Mouse (Mus musculus): ENCODE measurements at regions not wholly inside any gene's neighbourhood (a gene's known extent, or its start where the extent isn't known, plus 50 kb on each side); places are given as distances from the start of the nearest gene placed in this dataset.
A peak's percentile ranks its signal among the peaks of the same experiment; 100 is the strongest.

GRCm38 (mm10) chr7:65772845-65773244 is 81.9 kb downstream of the Tm2d3 start:
- DNase-seq (ENCODE audit: low spot score) = no peak

DNA sequence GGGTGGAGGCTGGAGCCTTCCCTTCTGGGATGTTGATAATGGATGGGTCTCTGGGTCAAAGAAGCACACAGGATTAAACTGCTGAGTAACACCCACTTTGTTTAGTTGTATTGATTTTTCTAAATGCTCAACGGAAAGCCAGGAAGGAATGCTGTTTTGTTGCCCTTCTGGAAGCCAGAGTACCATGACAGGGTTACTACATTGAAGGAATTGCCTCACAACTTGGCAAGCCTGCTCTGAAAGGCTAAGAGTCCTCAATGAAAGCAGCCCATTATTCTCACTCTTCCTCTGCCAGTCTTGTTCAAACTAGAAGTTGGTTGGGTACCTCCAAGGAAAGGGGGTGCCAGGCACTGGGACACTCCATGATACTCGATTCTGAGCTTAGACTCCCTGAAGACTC is 83.0 kb downstream of the Tm2d3 start:
- DNase-seq (ENCODE audit: low spot score) = no peak

GRCm38 (mm10) chr7:65774388-65775015 is 83.5 kb downstream of the Tm2d3 start:
- no peak for DNase-seq (ENCODE audit: low spot score)

DNA sequence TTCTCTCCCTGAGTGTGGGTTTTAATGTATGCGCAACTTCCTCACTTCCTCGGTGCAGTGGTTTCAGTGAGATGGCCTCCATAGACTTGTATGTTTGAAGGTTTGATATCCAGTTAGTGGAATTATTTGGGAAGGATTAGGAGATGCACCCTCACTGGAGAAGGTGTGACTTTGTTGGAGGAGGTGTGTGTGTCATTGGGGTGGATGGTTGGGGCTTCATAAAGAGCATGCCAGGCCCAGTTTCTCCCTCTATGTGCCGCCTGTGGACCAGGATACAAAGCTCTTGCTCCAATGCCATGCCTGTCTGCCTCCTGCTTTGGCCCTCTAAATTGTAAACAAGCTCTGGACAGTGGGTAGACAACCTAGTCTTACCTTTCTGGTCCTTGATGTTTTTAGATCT is 84.0 kb downstream of the Tm2d3 start:
- DNase-seq (ENCODE audit: low spot score) = no peak

DNA sequence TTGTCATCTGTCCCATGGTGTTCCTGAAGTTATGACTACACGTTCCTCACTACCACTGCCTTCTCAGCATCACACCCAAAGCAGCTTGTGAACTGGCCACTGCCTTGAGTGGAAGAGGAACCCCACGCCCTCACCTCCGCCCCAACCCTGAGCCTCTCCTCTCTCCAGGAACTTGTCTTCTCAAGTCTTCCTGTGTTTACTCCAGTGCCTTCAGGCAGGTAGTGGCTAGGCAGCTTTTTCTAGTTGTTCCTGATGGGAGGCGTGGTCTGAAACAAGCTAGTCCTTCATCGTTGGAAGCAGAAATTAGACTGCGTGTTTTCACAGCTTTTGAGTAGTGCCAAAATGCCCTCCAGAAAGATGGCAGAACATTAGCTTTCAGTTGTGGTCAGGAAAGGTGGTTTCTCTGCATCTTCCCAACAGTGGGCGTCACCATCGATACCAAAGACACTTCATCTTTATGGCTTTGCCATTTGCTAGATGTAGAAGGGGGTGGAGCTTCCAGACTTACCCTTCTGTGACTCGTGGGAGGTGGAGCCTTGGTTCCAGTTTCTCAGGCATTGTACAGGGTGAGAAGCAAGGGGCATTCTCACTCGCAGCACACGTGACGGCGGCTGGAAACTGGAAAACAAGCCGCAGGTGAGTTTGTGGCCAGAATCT is 81.7 kb upstream of the Pcsk6 start:
- DNase-seq (ENCODE audit: low spot score) = no peak

DNA sequence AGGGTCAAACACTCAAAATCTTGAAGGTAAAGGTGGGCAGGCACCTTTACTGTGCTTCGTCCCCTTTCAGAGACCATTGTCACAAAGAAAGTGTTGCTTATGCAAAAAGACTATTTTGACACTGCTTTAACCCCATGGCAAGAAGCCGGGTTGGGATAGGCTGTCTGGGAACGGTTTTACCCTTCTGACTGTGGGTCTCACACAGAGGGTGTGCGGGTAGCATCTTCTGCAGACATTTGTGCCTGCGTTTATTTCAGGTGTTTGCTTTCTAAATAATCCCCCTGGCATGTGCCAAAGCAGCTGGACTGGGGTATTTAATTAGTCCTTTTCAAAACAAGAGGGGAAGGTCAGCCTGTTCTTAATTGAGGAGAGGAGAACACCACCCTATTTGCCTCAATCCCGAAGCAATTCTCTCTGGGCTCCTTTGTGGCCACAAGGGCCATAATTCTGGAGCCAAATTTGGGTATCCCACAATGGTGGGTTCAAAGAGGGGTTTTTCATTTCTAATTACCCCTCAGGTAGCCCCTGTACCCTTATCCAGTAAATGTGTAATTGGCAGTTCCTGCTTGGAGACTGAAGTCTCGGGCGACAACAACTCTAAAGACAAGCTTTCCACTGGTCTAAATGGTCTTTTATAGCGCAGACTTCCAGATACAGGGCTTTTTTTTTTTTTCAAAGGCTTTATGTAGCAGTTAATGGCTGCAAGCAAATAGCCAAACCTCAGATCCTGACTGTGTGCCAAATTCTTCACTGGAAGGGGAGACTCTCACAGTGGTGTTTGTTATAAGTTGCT is 80.8 kb upstream of the Pcsk6 start:
- DNase-seq (ENCODE audit: low spot score) = no peak

DNA sequence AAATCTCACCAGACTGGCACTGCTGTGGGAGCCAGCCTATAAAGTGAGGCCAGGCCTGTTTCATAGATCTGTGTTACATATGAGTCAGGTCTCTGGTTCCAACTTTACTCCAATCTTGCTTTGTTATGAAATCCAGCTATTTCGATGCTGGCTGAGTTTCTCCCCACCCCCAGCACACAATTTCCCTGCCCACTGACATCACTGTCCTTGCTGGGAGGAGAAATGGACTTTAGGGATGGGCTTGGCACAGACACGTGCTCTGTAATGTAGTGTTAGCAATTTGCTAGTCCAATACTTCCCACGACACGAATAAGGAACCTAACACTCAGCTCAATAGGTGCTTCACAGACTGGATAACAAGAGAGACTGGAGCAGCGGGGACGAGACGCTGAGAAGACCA is 79.5 kb upstream of the Pcsk6 start:
- DNase-seq (ENCODE audit: low spot score) = no peak

GRCm38 (mm10) chr7:65783773-65784172 is 77.8 kb upstream of the Pcsk6 start:
- no peak for DNase-seq (ENCODE audit: low spot score)

DNA sequence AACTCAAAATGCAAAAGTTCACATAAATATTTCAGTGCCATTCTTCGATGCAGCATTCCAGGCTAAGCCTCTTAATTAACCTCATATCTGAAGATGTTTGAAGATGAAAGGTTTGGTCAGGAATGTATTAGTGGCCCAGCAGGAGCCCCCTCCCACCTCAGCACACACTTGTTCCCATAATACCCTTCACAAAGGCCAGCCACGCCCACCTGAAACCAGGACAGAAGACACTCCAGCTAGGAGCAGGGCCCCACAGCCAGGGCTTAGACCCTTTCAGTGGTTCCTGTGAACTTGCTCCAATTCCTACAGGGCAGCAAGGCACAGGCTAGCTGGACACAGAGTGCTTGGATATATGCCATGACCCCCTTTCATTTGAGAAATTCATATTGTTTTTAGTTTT is 74.6 kb upstream of the Pcsk6 start:
- DNase-seq (ENCODE audit: low spot score) = no peak

DNA sequence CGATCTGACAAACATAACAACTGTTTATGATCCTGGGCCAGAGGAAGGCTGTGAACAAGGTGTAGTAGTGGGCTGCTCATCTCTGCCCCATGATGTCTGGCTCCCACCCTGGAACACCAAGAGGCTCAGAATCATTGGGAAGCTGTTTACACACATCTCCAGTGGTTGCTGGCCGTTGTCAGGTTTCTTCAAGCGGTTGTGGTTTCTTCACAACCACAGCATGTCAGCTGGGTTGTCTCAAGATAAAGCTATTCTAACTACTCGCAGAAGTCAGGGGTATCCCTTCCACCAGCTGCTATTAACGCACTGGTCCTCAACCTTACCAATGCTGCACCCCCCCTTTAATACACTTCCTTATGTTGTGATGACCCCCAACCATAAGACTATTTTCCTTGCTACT is 73.7 kb upstream of the Pcsk6 start:
- no peak for DNase-seq (ENCODE audit: low spot score)

GRCm38 (mm10) chr7:65790264-65790663 is 71.3 kb upstream of the Pcsk6 start:
- DNase-seq (ENCODE audit: low spot score) = no peak

DNA sequence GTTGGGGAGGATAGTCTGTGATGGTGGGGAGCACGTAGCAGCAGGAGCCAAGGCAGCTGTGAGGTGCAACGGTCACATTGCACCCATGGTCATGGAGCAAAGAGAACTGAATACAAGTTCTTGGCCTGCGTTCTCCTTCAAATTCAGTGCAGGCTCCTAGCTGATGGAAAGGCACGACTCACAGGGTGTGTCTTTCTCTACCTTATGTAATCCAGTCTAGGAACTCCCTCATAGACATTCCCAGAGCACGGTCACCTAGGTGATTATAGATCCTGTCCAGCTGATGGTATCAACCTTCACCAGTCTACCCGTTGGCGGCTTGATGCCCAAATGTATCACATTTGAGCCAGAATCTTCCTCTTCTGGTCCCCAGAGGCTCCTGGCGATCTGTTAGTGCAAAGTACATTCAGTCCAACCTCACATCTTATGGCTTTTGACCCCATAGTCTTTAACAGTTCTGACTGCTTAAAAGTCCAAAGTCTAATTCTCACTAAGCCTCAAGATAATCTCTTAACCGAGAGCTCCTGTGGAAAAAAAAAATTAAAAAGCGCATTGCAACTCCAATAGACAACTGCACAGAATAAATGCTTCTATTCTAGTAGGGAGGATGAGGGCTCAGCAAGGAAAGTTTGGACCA is 69.2 kb upstream of the Pcsk6 start:
- no peak for DNase-seq (ENCODE audit: low spot score)

DNA sequence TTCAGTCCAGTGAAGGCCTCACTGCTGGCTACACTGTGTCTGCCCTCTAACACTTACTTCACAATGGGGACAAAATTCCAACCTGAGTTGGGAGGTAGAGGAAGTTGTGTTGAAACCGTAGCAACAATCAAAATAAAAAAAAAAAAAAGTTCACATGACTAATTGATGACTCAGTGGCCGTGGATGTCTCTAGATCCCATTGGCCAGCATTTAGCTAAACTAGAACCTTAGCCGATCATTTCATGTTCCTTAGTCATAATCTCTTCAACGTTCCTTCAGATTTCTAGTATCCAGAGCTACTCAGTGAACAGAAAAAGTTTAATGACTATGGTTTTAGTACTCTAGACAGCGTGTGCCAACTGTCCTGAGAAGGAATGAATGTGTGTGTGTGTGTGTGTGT is 59.2 kb upstream of the Pcsk6 start:
- no peak for DNase-seq (ENCODE audit: low spot score)

DNA sequence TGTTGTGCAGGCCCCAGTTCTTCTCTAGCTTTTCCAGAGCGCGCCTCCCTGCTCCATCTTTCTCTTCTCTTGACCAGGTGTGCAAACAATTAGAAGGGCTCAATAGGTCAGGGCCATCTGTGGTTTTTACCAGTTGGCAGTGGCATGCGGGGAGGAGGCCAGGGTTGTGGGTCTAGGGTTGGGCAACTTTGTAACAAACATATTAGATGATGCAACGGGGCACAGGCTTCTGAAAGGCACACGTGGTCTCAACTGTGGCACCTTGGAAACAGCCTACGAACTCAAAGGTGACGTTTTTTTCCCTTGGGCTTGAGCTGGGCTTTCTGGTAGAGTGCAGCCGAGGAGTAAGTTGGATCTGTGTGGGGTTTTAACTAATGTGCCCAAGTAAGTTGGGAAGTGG is 58.7 kb upstream of the Pcsk6 start:
- peak; percentile 30 for DNase-seq (ENCODE audit: low spot score)

- no peak for DNase-seq (ENCODE audit: low spot score)
Measured at GRCm38 (mm10) chr7:65803422-65804303, 57.9 kb upstream of the Pcsk6 start.

All from testis, postnatal 14 days (tissue).